Mouse (Mus musculus) limb, embryonic 11.5 days (tissue): Measurements from ENCODE around the gene Atp13a1. TPM values are rescaled to one million over a fixed set of nuclear protein-coding genes. Genes with fewer than 3 reads are reported as not detected.

Experiments
- ATAC-seq: fragments of 200-750 bp; cut with Nextera tagmentation; 2 replicates; pipeline ENCODE4 v1.8.0; 2017; ENCODE audit warnings: low read depth; ENCODE audit not compliant: insufficient number of reproducible peaks, low FRiP score, low TSS enrichment
- DNase-seq: peaks from one replicate; pipeline ENCODE4 v3.0.0-alpha.2; 2015; ENCODE audit warnings: low spot score
- H3K27ac ChIP-seq: fragments of 300-500 bp; sonication (generic); replicated peaks from 2 replicates; pipeline ENCODE4 v1.5.1; 2014; ENCODE audit warnings: low read depth, mild to moderate bottlenecking, low read length
- H3K27me3 ChIP-seq: fragments of 300-500 bp; sonication (generic); 2 replicates; pipeline ENCODE4 v1.6.1; 2014; ENCODE audit warnings: mild to moderate bottlenecking, low read length, mixed read lengths; ENCODE audit not compliant: control insufficient read depth, insufficient read depth
- H3K36me3 ChIP-seq: fragments of 300-500 bp; sonication (generic); 2 replicates; pipeline ENCODE4 v1.6.1; 2014; ENCODE audit warnings: mild to moderate bottlenecking, low read length, moderate library complexity, mixed read lengths; ENCODE audit not compliant: control insufficient read depth, insufficient read depth
- H3K4me1 ChIP-seq: fragments of 300-500 bp; sonication (generic); 2 replicates; pipeline ENCODE4 v1.6.1; 2014; ENCODE audit warnings: low read length, mixed read lengths; ENCODE audit not compliant: control insufficient read depth, insufficient read depth
- H3K4me2 ChIP-seq: fragments of 300-500 bp; sonication (generic); 2 replicates; pipeline ENCODE4 v1.6.1; 2014; ENCODE audit warnings: low read depth, mild to moderate bottlenecking, moderate library complexity; ENCODE audit not compliant: severe bottlenecking
- H3K4me3 ChIP-seq: fragments of 300-500 bp; sonication (generic); 2 replicates; pipeline ENCODE4 v1.5.1; 2014; ENCODE audit warnings: low read depth, low read length
- H3K9ac ChIP-seq: fragments of 300-500 bp; sonication (generic); 2 replicates; pipeline ENCODE4 v1.6.1; 2014; ENCODE audit warnings: mild to moderate bottlenecking, low read length
- H3K9me3 ChIP-seq: fragments of 300-500 bp; sonication (generic); 2 replicates; pipeline ENCODE4 v1.6.1; 2016; ENCODE audit warnings: low read length; ENCODE audit not compliant: control insufficient read depth
- WGBS: fragments of 180-500 bp; shearing (Covaris S2); extraction: QIAGEN DNeasy Blood & Tissue Kit; methylation state at CpG from one replicate; pipeline ENCODE4 v1.1.7; 2014; 5-methylcytosine and 5-hydroxymethylcytosine counted together
- polyA plus RNA-seq: library from polyadenylated mRNA; unstranded; fragments of >200 nt; fragmentation: Nextera tagmentation; extraction: Ambion mirVana; gene quantifications from 2 replicates; pipeline ENCODE4 v1.2.1, GENCODE M21; 2014

The Atp13a1 gene
- polyA plus RNA-seq, 1 experiment from 2014 or later, result 48.8 TPM

GRCm38 (mm10) chr8:69847167-69848065, 56.5 kb downstream of the Atp13a1 start:
- 61% methylated on average over 3 of the region's 3 CpGs for WGBS
- ATAC-seq (no peak), DNase-seq (no peak)

GRCm38 (mm10) chr8:69848951-69849350, 58.0 kb downstream of the Atp13a1 start:
- Histone ChIP-seq H3K4me3 (no peak overlapping the region), H3K9me3 (no peaks in the 10 kb centered on the region), H3K4me1 (no peaks in the 10 kb centered on the region), H3K36me3 (no peaks in the 10 kb centered on the region), H3K27me3 (no peaks in the 10 kb centered on the region), H3K27ac (no peak overlapping the region), H3K9ac (no peak overlapping the region), H3K4me2 (no peak overlapping the region)
- 84% methylated on average over 8 of the region's 8 CpGs for WGBS
- ATAC-seq, result no peak
- DNase-seq, result no peak

More at GRCm38 (mm10) chr8:69847167-69848065, 56.5 kb downstream of the Atp13a1 start:
- Histone ChIP-seq H3K4me2 (no peak overlapping the region), H3K9me3 (no peaks in the 10 kb centered on the region), H3K27me3 (no peaks in the 10 kb centered on the region), H3K27ac (no peak overlapping the region), H3K4me3 (no peak overlapping the region), H3K9ac (no peak overlapping the region), H3K36me3 (no peaks in the 10 kb centered on the region), H3K4me1 (no peaks in the 10 kb centered on the region)

- no peaks in the 10 kb centered on the region for H3K9me3 ChIP-seq
- H3K27ac ChIP-seq, result no peak overlapping the region
- H3K9ac ChIP-seq, result no peak overlapping the region
- no peaks in the 10 kb centered on the region for H3K4me1 ChIP-seq
- no peaks in the 10 kb centered on the region for H3K36me3 ChIP-seq
- DNase-seq (peak; percentile 28), ATAC-seq (no peak)
- WGBS, result 34% methylated on average over 3 of the region's 3 CpGs
- H3K4me3 ChIP-seq, result no peak overlapping the region
- H3K27me3 ChIP-seq, result no peaks in the 10 kb centered on the region
- H3K4me2 ChIP-seq, result no peak overlapping the region
These were observed 58.9 kb downstream of the Atp13a1 start for GRCm38 (mm10) chr8:69849899-69850298.

- Histone ChIP-seq H3K36me3 (no peaks in the 10 kb centered on the region), H3K9ac (no peak overlapping the region), H3K4me2 (no peak overlapping the region), H3K27ac (no peak overlapping the region), H3K4me3 (no peak overlapping the region), H3K4me1 (no peaks in the 10 kb centered on the region), H3K9me3 (no peaks in the 10 kb centered on the region), H3K27me3 (no peaks in the 10 kb centered on the region)
- ATAC-seq (no peak), DNase-seq (no peak)
- WGBS, result 84% methylated on average over 7 of the region's 7 CpGs
These were observed 60.1 kb downstream of the Atp13a1 start for GRCm38 (mm10) chr8:69850926-69851506.

GRCm38 (mm10) chr8:69853869-69854268, 62.9 kb downstream of the Atp13a1 start:
- Histone ChIP-seq H3K27me3 (no peaks in the 10 kb centered on the region), H3K9me3 (no peaks in the 10 kb centered on the region), H3K4me3 (no peak overlapping the region), H3K4me2 (no peak overlapping the region), H3K9ac (no peak overlapping the region), H3K27ac (no peak overlapping the region), H3K36me3 (no peaks in the 10 kb centered on the region), H3K4me1 (no peaks in the 10 kb centered on the region)
- WGBS, result 93% methylated on average over 10 of the region's 10 CpGs
- ATAC-seq, result no peak
- no peak for DNase-seq

Other genes with a start within 250 kb of the Atp13a1 start
- 31.2 and 34.2 TPM in 2 replicates for gene Zfp868, start 165.6 kb upstream of the Atp13a1 start, polyA plus RNA-seq
- gene Zfp964, start 136.7 kb upstream of the Atp13a1 start, polyA plus RNA-seq, result 2.2 and 2.7 TPM in 2 replicates
- gene Zfp869, start 80.4 kb upstream of the Atp13a1 start, polyA plus RNA-seq, result 36.5 and 37.0 TPM in 2 replicates
- gene Zfp963, start 41.2 kb upstream of the Atp13a1 start, polyA plus RNA-seq, result 6.0 and 6.1 TPM in 2 replicates
- 1.8 TPM in 1 of 2 replicates, not detected in the other for gene Gm20422, start 16.3 kb upstream of the Atp13a1 start, polyA plus RNA-seq
- gene Zfp866, start within 50 bp of the Atp13a1 start, polyA plus RNA-seq, result 39.0 and 41.5 TPM in 2 replicates
- gene Gmip, start 17.5 kb downstream of the Atp13a1 start, polyA plus RNA-seq, result 5.0 and 5.8 TPM in 2 replicates
- gene Lpar2, start 31.3 kb downstream of the Atp13a1 start, polyA plus RNA-seq, result 2.1 and 2.3 TPM in 2 replicates
- gene Pbx4, start 41.3 kb downstream of the Atp13a1 start, polyA plus RNA-seq, result 11.2 and 11.5 TPM in 2 replicates
- gene Cilp2, start 96.5 kb downstream of the Atp13a1 start, polyA plus RNA-seq, result 0.28 and 0.35 TPM in 2 replicates
- gene Tssk6, start 111.0 kb downstream of the Atp13a1 start, polyA plus RNA-seq, result 4.4 and 4.9 TPM in 2 replicates
- 164 and 168 TPM in 2 replicates for gene Ndufa13, start 111.4 kb downstream of the Atp13a1 start, polyA plus RNA-seq
- gene Yjefn3, start 111.5 kb downstream of the Atp13a1 start, polyA plus RNA-seq, result 2.5 and 4.3 TPM in 2 replicates
- gene Gatad2a, start 205.2 kb downstream of the Atp13a1 start, polyA plus RNA-seq, result 79.5 and 93.3 TPM in 2 replicates